In genomic region chr4:84358204-84358603, GRCm38 (mm10) we compare ENCODE assay signal across 30 mouse cellular contexts.
DNase-seq lines count a peak whose midpoint lies in the region; ATAC-seq lines count a peak whose summit lies in the region.
"Had no signal": no experiment of that assay in that cellular context is flagged by ENCODE, and none has a peak within 500 bp of the region (broad histone marks: within the 10 kb centered on the region; RNA-seq: fewer than 3 reads in every experiment).

No protein-coding gene starts in this region.

- DNase-seq in limb, embryonic 11.5 days (ENCODE audit: low spot score): peak; percentile 54
- no peak for DNase-seq in limb, embryonic 10.5 days (ENCODE audit: low spot score)
- DNase-seq in NIH3T3 (ENCODE audit: low read depth): peak; percentile 27
- DNase-seq in embryo, embryonic 9.5 days (ENCODE audit: extremely low spot score): peak; percentile 29
- DNase-seq in kidney, adult 8-10 months: no peak
- no peak for DNase-seq in adrenal gland, postnatal 10 days
- DNase-seq: adrenal gland, adult 8-10 months; B cell, adult 2 months; cerebellum, adult 2 months; cerebellum, postnatal 25 days; forebrain, postnatal 0 days; heart, postnatal 4 days; kidney, postnatal 36 days; liver; lung, postnatal 4 days; retina, postnatal 1 day; right cerebral cortex, postnatal 25 days; spleen, adult 18-20 months had no signal

- H3K4me1 ChIP-seq in limb, embryonic 11.5 days (ENCODE audit: control insufficient read depth, insufficient read depth, low read length): peaks cover 16% of the 10 kb centered on the region
- H3K4me1 ChIP-seq in limb, embryonic 10.5 days: peaks cover 66% of the 10 kb centered on the region
- H3K4me1 ChIP-seq in limb, embryonic 13.5 days: peaks cover 58% of the 10 kb centered on the region
- H3K4me1 ChIP-seq: liver, embryonic 15.5 days had no signal

- H3K4me2 ChIP-seq in limb, embryonic 11.5 days (ENCODE audit: low read depth, severe bottlenecking): no peak overlapping the region
- H3K4me2 ChIP-seq in limb, embryonic 13.5 days (replicated peaks): no peak overlapping the region
- H3K4me2 ChIP-seq: embryonic facial prominence, embryonic 12.5 days; kidney, embryonic 15.5 days; liver, embryonic 15.5 days; midbrain, embryonic 13.5 days; neural tube, embryonic 13.5 days had no signal

- H3K4me3 ChIP-seq in limb, embryonic 11.5 days (ENCODE audit: low read depth, low read length): no peak overlapping the region
- no peak overlapping the region for H3K4me3 ChIP-seq in limb, embryonic 10.5 days
- no peak overlapping the region for H3K4me3 ChIP-seq in limb, embryonic 13.5 days
- H3K4me3 ChIP-seq: embryonic facial prominence, embryonic 12.5 days; heart, embryonic 10.5 days; kidney, embryonic 15.5 days; liver, embryonic 15.5 days; midbrain, embryonic 13.5 days; myocyte; neural tube, embryonic 13.5 days had no signal

- H3K27ac ChIP-seq in limb, embryonic 11.5 days (replicated peaks; ENCODE audit: low read depth, low read length): no peak overlapping the region
- no peak overlapping the region for H3K27ac ChIP-seq in limb, embryonic 10.5 days
- peak overlapping the region; percentile 28; the same call in 1 of the 2 replicates for H3K27ac ChIP-seq in limb, embryonic 13.5 days
- H3K27ac ChIP-seq: kidney, embryonic 15.5 days; liver, embryonic 15.5 days had no signal

- no peaks in the 10 kb centered on the region for H3K36me3 ChIP-seq in limb, embryonic 11.5 days (ENCODE audit: control insufficient read depth, insufficient read depth, low read length)
- no peaks in the 10 kb centered on the region for H3K36me3 ChIP-seq in limb, embryonic 10.5 days
- H3K36me3 ChIP-seq in limb, embryonic 13.5 days: no peaks in the 10 kb centered on the region
- H3K36me3 ChIP-seq: embryonic facial prominence, embryonic 12.5 days; G1E; heart, embryonic 10.5 days; kidney, embryonic 15.5 days; liver, embryonic 15.5 days; midbrain, embryonic 13.5 days; neural tube, embryonic 13.5 days had no signal

- H3K9me3 ChIP-seq in limb, embryonic 11.5 days (ENCODE audit: control insufficient read depth, low read length): no peaks in the 10 kb centered on the region
- no peaks in the 10 kb centered on the region for H3K9me3 ChIP-seq in limb, embryonic 10.5 days (replicated peaks)
- H3K9me3 ChIP-seq in limb, embryonic 13.5 days: no peaks in the 10 kb centered on the region
- H3K9me3 ChIP-seq: embryonic facial prominence, embryonic 12.5 days; heart, embryonic 10.5 days; kidney, embryonic 15.5 days; liver, embryonic 15.5 days; midbrain, embryonic 13.5 days; neural tube, embryonic 13.5 days had no signal

- no peaks in the 10 kb centered on the region for H3K27me3 ChIP-seq in limb, embryonic 11.5 days (ENCODE audit: control insufficient read depth, insufficient read depth, low read length)
- H3K27me3 ChIP-seq in limb, embryonic 10.5 days (ENCODE audit: low read depth, poor library complexity, severe bottlenecking): no peaks in the 10 kb centered on the region
- no peaks in the 10 kb centered on the region for H3K27me3 ChIP-seq in limb, embryonic 13.5 days
- H3K27me3 ChIP-seq: CH12.LX; embryonic facial prominence, embryonic 12.5 days; kidney, embryonic 15.5 days; liver, embryonic 15.5 days; midbrain, embryonic 13.5 days; neural tube, embryonic 13.5 days had no signal

- ATAC-seq in limb, embryonic 11.5 days (ENCODE audit: insufficient number of reproducible peaks, low FRiP score, low TSS enrichment, low read depth): no peak
- no peak for ATAC-seq in limb, embryonic 13.5 days (ENCODE audit: low FRiP score, low read depth)
- ATAC-seq: activated CD4-positive, CD25-positive, alpha-beta regulatory T cell, adult 4 months; forebrain, postnatal 0 days; intestine, postnatal 0 days had no signal

- 15% methylated on average over 2 of the region's 2 CpGs for WGBS in limb, embryonic 11.5 days
- WGBS in limb, embryonic 10.5 days: 11% methylated on average over 2 of the region's 2 CpGs
- 14% methylated on average over 2 of the region's 2 CpGs for WGBS in limb, embryonic 13.5 days

- H3K9ac ChIP-seq in limb, embryonic 11.5 days (ENCODE audit: low read length): no peak overlapping the region
- no peak overlapping the region for H3K9ac ChIP-seq in limb, embryonic 13.5 days
- H3K9ac ChIP-seq: embryonic facial prominence, embryonic 12.5 days; forebrain, postnatal 0 days; kidney, embryonic 15.5 days; liver, embryonic 15.5 days; midbrain, embryonic 13.5 days; neural tube, embryonic 13.5 days had no signal

Comparison
In these comparisons a context has a peak if more than half of its experiments do, and no peak if none do; other contexts are left out.
1. DNase-seq: peak in limb, embryonic 11.5 days (single experiment), NIH3T3 (single experiment) and embryo, embryonic 9.5 days (single experiment); none in limb, embryonic 10.5 days (single experiment), kidney, adult 8-10 months (0 of 2) and adrenal gland, postnatal 10 days (single experiment).